Mouse (Mus musculus) urinary bladder, postnatal 25 days (tissue): ENCODE results near the gene Tmem178b.

Source experiments
- DNase-seq: peaks from one replicate; pipeline ENCODE4 v3.0.0; 2022; ENCODE audit warnings: low spot score

The Tmem178b gene

DNA sequence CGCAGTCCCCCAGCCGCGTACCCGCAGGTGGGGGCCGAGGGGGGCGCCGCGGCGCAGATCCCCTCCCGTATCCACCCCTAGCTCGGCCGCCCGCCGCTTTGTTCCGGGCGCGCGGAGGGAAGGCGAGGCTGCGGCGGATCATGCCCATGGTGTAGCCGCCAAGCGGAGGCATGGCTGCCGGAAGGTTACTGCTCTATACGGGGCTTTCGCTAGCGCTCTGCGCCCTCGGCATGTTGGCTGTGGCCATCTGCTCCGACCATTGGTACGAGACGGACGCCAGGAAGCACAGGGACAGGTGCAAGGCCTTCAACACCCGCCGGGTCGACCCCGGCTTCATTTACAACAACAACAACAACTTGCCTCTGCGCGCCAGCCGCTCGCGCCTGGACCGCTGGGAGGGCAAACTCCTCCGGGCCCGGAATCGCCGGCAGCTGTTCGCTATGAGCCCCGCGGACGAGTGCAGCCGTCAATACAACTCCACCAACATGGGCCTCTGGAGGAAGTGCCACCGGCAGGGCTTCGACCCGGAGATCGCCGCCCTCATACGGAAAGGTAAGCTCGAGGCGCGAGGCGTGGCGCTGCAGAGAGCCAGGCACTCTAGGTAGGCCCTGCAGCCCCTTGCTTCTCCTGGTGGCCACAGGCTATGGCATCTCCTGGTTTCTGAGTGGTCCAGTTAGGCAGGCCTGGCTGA, at the start of gene Tmem178b:
TSS of gene Tmem178b (plus strand) at position 371 of the 691 bp plus-strand sequence.
- no peak for DNase-seq

DNA sequence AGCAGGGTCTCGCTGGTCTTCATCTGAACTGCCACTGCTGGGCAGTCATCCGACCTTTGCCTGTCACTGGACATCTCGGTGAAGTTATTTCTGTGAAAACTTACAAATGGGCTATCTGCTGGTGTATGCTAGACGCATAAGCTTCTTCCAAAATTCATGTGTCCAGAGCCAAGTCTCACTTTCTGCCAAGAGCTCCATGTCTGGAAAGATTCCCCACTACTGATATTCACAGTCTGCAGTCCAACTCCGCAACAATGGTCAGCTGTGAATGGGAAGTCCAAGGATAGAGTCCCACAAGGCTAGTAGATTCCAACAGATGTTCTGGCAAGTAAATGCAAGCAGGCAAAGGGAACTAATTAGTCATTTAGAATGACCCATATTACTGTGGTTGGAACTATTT, 44.3 kb upstream of the Tmem178b start:
- DNase-seq = no peak

DNA sequence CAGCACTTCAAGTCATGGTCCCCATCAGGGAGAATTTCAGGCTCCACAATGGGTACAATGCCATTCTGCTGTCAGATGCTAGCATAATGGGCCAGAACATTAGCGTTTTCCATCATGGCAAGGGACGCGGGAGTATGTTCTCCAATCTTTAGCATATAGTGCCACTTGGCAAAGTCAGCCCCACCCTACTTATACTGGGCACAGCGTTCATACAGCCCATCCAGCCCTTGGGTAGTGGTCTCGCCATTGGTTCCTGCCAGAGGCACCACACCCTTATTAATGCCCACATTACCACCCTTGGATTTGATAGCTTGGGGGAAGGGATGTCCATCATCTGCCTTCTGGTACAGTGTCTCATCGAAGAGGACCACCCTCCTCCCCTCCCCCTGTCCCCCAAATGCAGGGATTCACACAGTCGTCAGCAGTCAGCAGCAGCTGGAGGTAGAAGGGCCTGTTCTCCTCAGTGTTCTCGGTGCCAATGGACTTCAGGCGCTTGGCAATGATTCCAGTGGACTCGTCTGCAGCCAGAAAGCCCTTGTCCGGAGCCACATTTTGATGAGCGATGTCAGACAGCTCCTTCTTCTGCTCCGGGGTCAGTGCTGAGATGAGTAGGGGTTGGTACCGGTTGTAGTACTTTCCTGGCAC, 29.3 kb upstream of the Tmem178b start:
- DNase-seq = no peak

DNA sequence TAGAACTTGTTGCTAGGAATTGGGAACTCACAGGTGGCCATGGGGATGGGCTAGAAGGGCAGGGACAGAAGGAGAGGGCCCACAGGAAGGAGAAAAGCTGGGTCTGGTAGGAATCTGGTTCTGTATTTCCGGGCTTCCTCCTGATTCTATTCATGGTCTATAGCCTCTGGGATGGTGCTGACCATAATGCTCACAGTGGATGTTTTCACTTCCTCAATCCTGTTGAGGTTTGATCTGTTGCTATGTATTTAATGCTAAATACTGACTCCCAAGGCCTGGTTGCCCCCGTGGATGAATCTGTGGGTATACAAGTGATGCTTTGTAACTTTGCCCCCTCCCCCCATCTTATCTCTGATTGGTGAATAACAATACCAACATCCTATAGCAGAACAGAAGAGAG, 25.5 kb upstream of the Tmem178b start:
- DNase-seq = no peak

DNA sequence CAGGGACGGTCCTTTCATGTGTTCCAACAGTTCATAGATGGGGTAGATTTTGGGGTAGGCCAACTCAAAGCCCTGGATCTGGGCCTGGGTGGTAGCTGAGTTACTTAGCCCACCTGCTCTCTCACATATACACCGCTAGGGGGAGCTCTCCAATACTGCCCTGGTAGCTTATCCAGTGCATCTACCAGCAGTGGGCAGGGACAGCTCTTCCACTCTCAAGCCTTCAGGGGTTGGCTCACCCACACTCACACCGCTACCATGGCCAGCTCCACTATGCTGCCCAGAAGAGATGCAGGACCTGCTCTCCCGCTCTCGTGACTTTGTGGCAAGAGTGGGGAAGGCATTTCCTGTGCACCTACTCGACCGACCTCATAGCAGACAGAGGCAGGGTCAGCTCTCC, 24.3 kb upstream of the Tmem178b start:
- no peak for DNase-seq

DNA sequence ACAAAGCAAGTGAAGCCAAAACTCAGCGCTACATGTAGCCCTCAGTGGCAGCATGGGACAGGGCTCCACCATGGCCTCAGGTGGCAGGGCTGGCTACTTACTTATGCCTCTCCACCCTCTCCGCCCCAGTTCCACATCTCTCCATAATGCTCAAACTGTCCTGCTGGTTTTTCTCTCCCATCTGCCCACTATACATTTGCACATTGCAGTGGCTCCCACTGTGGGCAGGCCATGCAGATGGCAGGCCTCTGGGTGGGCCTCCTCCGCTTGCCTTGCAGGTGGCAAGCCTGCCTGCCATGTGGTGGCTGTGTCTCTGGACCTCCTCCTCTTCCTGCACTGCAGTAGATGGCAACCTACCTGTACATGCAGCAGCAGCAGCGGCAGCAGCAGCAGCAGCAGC, 23.4 kb upstream of the Tmem178b start:
- no peak for DNase-seq

DNA sequence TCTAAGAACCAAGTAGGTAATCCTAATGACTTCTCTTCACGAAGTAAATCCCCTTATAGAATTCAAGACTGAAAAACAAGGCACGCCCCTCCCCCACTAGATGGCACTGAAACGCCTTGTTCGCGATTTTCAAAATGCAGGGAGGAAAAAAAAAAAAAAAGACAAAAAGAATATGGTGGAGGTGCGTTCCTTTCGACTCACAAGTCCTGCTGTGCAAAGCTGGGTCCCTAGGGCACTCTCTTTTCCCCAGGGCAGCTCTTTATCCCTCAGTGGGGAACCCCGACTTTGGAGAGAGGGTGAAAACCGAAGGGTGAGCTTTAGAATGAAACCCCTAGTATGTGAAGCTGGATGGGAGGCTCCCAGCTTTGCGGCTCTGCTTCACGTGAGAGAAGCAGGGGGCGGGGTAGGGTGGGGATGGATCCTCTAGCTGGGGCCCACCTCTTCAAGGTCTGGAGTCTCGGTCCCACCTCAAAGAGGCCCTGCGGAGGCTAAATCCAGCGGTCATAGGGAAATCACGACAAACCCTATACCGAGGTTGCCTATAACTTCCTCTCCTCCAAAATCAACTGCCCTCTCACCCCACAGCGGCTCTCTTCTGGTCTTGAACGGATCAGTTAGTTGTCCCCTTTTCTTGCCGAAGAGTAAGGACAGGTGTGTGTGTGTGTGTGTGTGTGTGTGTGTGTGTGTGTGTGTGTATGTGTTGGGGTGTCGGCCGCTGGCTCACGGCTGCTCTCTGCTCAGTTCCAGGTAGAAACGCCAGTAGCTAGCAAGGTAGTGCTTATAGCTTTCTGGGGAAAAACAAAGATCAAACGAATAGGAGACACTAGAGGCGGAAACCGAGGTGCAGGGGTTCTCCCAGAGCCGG, 2.6 kb upstream of the Tmem178b start:
- no peak for DNase-seq

DNA sequence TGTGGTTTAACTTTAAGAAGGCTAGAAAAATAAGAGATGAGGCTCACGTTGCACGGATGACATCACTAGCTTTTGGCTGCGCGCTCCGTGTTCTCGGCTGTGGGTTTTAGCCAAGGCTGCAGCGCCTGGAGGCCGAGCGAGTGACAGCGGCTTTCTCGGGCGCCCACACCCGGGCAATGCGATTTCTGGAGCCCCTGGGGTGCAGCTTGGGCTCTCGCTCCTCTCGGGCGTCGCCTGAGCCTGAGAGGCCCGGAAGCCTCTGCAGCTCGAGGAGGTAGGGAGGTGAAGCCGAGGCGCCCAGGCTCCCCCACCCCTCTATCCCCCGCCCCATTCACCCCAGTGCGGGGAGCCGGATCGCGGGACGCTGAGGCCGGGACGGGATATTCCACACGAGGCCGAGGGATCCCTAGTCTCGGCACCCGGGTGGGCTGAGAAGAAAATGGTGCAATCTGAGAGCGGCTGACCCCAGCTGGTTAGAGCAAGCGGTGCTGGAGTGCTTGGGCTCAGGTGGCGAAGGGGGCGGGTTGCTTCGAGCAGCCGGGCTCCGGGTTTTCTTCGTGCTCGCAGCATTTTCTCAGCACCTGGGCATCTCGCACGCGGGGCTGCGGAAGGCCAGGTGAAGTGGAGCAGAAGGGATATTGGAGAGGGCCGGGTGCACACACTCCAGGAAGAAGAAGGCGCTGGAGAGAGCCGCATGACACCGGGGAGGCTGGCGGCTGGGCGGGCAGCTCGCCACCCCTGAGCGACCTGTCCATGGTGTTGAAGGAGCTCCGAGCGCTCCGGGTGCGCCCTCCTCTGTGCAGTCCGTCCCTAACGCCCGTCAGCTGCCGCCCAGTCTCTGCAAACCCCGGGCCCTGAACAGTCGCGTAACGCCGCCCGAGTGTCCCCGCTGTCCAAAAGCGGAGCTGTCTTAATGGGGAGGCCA, 1.4 kb upstream of the Tmem178b start:
- peak; percentile 24 for DNase-seq

DNA sequence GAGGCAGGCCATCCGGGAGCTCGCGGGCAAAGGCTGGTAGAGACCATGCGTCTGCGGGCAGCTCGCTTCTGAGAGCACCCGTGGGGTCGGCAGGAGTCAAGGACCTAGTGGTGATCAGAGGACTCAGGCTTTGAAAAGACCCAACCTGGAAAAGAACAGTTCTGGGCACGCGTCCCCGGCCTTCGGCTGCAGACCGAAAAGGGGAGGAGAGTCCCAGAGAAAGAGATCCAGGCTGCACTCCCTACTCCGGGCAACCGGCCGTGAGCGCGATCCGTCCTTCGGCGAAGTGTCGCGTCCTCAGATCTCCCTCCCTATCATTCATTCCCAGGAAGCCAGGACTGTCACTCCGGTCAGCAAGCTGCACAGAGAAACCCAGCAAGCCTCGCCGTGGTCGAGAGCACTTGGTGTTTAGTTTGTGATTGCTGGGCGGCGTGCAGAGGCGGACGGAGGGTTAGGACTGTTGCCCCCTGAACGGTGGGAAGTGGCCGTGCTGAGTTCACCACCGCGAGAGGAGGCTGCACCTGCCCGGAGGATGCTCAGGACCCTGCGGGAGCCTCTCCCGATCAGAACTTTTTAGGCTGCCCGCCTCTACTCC, 668 bp upstream of the Tmem178b start:
- DNase-seq = no peak

DNA sequence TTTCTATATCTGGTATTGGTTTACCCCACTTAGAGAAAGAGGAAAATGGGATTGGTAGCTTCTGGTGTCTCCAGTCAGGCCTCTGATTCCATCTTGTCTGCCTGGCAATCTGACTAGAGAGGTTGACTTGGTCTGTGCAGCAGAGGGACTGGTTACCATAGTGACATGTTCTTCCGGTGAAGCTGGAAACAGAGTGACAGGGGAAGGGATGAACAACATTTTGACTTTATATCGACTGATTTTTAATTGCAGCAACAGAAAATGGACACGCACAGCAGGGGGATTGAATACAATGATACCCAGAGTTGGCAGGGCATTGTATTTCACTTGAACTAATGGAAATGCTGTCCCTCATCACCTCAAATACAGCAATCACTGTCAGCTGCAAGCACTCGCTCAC, 2.1 kb downstream of the Tmem178b start:
- DNase-seq = no peak

DNA sequence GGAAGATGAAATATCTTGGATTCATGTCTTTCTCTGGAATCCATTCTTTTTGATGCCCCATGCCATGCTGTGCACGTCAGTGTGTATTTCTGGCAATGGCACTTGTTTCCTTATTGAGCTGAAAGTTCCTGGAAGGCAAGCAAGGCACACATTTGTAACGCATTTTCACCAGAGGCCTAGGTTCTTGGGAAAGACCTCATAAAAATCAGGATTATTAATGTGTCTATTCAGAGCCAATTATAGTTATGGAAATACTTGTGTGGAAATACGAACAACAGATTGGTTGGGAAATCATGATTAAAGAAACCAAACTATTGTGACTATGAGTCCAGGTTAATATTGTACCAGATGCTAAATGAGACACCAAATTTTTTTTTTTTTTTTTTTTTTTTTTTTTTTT, 3.4 kb downstream of the Tmem178b start:
- no peak for DNase-seq

DNA sequence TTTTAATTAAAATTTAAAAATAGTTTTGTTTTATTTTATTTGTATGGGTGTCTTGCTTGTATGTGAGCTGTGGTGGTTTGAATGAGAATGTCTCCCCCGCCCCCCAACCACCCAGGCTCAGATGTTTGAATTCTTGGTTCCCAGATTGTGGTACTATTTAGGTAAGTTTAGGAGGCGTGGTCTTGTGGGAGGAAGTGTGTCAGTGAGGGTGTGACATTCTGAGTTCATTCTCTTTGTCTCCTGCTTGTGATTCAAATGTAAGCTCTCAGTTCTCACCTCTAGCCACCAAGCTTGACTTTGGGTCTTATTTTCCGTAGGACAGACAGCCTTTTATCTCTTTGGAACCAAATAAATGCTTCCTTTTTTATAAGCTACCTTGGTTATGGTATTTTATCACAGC, 17.7 kb downstream of the Tmem178b start:
- DNase-seq = no peak

DNA sequence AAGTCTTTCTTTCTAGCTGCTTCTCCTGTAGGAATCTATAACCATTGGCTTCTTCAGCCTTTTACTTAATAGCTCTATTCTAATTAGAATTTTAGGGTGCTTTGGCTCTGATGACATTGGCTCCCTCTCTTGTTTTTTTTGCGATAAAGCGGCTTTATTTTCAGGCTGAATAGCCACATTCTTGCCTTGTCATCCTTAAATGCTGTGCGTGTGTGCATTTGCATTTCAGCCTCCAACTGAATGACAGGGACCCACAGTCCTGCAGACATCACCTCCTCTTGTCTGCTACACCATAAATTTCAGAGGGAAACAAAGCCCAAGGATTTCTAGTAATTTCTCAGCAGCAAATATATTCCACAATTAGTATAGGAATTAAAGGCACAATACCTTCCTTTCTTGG, 23.4 kb downstream of the Tmem178b start:
- DNase-seq = no peak

DNA sequence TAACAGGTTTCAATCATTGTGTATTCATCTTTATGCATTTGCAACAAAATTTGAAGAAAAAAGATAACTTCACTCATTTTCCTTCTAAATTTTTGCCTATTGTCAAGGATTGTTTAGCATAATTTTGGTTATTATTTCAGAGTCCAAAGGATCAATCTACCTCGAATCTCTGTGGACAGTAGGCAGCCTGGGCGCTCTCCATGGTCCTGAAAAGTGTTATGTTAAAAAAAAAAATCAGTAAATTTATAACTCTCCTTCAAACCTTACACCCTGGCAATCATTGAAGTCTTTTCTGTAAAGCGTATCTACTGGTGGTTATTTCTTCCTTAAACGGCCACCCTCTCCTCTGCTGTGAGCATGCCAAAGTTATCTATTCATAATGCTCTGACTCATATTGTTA, 26.2 kb downstream of the Tmem178b start:
- DNase-seq = peak; percentile 16

DNA sequence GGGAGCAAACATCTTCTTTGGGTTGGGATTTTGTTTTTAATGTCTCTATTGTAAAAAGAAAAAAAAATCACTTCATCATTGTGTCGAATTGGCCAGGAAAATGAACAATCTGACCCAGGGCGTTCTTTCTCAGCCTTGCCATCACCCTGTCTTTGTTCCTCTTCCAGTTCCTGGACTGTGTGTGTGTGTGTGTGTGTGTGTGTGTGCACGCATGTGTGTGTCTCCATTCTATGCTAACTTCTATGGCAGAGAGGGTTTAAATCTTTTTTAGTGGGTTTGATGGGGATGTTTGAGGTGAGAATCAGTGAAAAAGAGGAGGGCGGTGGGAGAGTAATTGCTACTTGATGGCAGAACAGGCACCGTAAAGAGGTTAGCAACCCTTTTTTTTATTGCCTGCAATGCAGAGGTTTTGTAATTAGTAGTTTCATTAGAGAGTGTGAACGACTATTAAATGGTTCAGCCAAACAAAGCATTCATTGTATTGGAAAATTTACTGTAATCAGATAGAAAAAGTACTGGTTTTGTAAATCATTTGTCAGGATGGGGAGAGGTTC, 30.2 kb downstream of the Tmem178b start:
- no peak for DNase-seq

DNA sequence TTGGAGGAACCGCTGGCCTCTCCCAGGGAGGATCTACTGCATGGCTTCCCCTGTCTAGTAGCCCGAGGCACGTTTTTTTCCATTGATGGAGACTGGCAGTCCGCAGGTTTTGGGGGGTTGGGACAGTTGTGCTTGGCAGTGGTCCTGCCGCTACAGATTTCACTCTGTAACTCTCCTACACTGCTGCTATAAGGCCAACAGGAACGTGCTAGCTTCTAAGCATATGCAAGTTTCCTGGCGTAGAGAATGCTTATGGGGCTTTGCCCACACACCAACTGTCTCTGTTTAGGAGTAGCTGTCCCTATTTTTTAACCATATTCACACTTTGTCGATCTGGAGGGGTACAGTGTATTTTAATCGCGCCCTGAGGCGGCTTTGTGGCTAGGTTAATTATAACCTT, 30.8 kb downstream of the Tmem178b start:
- no peak for DNase-seq

DNA sequence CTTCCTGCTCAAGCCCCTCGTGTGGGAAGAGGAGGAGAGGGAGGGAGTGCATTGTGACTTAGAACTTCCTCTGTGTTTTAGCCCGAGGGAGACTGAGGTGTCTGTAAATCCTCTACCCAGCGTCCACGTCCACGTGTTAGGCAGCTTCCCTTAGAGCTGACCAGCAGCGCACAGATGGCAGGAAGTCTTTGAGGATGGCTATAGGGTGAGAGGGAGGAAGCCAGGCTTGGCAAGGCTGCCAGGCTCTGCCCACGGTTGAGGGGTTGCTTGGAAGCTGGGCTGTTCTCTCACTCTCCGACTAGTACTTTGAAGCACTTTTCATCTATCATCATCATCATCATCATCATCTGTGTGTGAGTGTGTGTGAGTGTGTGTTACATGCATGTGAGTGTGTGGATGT, 41.9 kb downstream of the Tmem178b start:
- no peak for DNase-seq

DNA sequence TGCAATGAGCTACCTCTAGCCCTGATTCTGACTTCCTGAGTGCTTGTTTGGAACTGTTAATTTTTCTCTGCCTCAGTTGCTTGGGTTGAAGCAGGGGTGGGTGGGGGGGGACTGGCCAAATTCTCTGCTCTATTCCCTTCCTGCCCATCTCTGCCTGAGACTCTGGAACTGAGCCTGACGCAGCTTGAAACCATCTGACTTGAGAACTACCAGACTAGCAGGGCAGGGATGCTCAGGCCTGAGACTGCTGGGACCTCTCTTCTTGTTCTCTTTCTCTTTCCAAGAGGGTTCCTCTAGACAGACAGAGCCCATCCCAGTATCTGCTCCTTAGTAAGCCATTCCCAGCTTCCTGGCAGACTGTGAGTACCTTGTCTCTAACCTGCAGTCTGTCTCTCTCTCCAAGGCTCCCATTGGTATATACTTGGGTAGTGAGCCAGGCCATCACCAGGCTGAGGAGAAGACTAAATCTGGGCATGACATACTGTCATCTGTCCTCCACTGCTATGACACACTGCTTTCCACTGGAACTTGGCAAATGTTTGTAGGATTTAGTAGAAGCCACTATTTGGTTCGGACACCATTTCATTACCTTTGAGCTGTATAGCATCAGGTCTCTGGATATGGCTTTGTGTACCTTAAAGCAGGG, 42.7 kb downstream of the Tmem178b start:
- no peak for DNase-seq

DNA sequence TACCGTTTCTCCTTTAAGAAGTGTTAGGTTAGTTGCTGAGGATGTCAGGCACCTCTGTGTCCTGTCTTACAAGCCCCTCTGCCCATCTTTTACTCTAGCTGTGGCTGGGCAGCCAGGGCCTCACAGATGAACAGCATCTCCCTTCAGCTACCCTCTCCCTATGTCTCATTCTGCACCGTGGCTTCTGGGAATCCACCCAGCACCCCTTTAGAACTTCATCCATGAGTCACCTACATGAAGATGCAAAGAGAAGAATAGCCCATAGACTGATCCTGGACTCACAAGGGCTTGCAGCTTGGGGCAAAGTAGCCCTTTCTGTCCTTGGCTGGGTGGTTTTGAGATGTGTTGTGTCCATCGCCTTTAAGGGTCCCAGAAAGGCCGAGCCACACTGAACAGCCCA, 43.4 kb downstream of the Tmem178b start:
- no peak for DNase-seq

DNA sequence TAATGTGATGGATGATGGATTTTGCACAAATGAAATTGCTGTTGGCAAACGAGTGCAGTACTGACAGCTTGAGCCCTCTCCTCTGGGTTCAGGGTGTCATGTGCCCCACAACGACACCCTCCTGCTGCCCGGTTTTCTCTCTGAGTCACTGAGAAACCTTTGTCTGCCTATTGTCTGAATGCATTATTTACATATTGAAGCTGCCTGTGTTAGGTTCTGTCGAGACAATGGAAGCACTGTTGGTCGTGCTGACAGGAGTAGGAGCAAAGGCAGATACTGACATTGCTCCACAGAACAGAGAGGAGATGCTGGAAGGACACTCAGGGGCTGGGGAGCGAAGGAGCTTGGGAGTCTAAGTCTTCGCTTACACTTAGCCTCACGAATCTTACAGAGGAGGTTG, 44.2 kb downstream of the Tmem178b start:
- no peak for DNase-seq

DNA sequence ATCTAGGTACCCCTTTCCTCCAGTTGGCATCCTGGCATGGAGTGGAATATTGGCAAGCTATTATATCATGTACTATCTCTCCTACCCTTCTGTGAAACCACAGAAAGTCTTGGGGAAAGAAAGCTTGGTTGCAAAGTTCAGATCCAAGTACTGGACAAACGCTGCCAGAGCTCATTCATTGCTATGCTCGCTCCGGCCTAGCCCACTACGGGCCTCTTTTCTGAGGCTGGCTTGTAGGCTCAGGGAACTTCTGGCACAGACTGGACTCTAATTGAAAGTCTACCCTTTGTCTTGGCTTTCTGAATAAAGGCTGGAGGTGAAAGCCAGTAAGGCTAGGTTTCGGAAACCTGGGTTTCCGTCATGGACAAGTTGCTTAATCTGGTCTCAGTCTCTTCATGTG, 44.7 kb downstream of the Tmem178b start:
- no peak for DNase-seq
